8 mouse cellular contexts compared by ENCODE assay signal in genomic region chr11:55460559-55461018, GRCm38 (mm10). TPM values are rescaled to one million over a fixed set of nuclear protein-coding genes. Genes with fewer than 3 reads are reported as not detected.
DNase-seq lines count a peak whose midpoint lies in the region; ATAC-seq lines count a peak whose summit lies in the region.

No protein-coding gene starts in this region.

- peak overlapping the region; percentile 82 for H3K27ac ChIP-seq in brown adipose tissue, adult 24 weeks (replicated peaks; ENCODE audit: low read depth, low read length)
- peak overlapping the region; percentile 80 for H3K27ac ChIP-seq in liver, embryonic 13.5 days
- peak overlapping the region; percentile 68 for H3K27ac ChIP-seq in neural tube, embryonic 15.5 days (replicated peaks)

- H3K4me1 ChIP-seq in brown adipose tissue, adult 24 weeks (ENCODE audit: control insufficient read depth, insufficient read depth, insufficient read length, low read length), result peaks cover 15% of the 10 kb centered on the region
- peaks cover 42% of the 10 kb centered on the region for H3K4me1 ChIP-seq in liver, embryonic 13.5 days (replicated peaks)
- H3K4me1 ChIP-seq in neural tube, embryonic 15.5 days, result peaks cover 23% of the 10 kb centered on the region

- DNase-seq in frontal cortex, postnatal 10 days (ENCODE audit: low spot score in 2 of 2), result no peak
- DNase-seq in CD4-positive, CD25-positive, alpha-beta regulatory T cell, adult 2 months (ENCODE audit: low read depth, low spot score), result peak; percentile 49
- DNase-seq in heart, postnatal 25 days (ENCODE audit: low spot score), result peak; percentile 9
- DNase-seq in liver, embryonic 13.5 days, result peak; percentile 33
- DNase-seq in spleen, adult 18-20 months, result no peak

- intact Hi-C loops in heart, postnatal 25 days (cut with DNase I), result no loop called here

- peak overlapping the region; percentile 89 for H3K9ac ChIP-seq in liver, embryonic 13.5 days
- H3K9ac ChIP-seq in neural tube, embryonic 15.5 days (replicated peaks), result peak overlapping the region; percentile 71

- no peaks in the 10 kb centered on the region for H3K9me3 ChIP-seq in liver, embryonic 13.5 days (replicated peaks)
- no peaks in the 10 kb centered on the region for H3K9me3 ChIP-seq in neural tube, embryonic 15.5 days (replicated peaks)

- 1% methylated on average over 17 of the region's 17 CpGs for WGBS in liver, embryonic 13.5 days (ENCODE audit: insufficient replicate concordance)
- under 1% methylated on average over 17 of the region's 17 CpGs for WGBS in neural tube, embryonic 15.5 days

- peak; percentile 75 for ATAC-seq in frontal cortex, adult (ENCODE audit: low TSS enrichment)
- peak; percentile 21 for ATAC-seq in liver, embryonic 13.5 days (ENCODE audit: low read depth)
- peak; percentile 67 for ATAC-seq in neural tube, embryonic 15.5 days (ENCODE audit: low FRiP score)

- peaks cover 6% of the 10 kb centered on the region; the same call in 1 of the 2 replicates for H3K36me3 ChIP-seq in liver, embryonic 13.5 days
- H3K36me3 ChIP-seq in neural tube, embryonic 15.5 days, result no peaks in the 10 kb centered on the region

- peak overlapping the region; percentile 97 for H3K4me2 ChIP-seq in liver, embryonic 13.5 days
- H3K4me2 ChIP-seq in neural tube, embryonic 15.5 days, result peak overlapping the region; percentile 85

- peak overlapping the region; percentile 87 for H3K4me3 ChIP-seq in brown adipose tissue, adult 24 weeks (ENCODE audit: insufficient read depth, low read depth, low read length)
- peak overlapping the region; percentile 89 for H3K4me3 ChIP-seq in liver, embryonic 13.5 days (replicated peaks)
- H3K4me3 ChIP-seq in neural tube, embryonic 15.5 days (replicated peaks), result peak overlapping the region; percentile 70

- no peaks in the 10 kb centered on the region for H3K27me3 ChIP-seq in liver, embryonic 13.5 days
- no peaks in the 10 kb centered on the region for H3K27me3 ChIP-seq in neural tube, embryonic 15.5 days (replicated peaks)

RNA-seq across cellular contexts. Expression of gene Atox1, which starts 0.5 kb away (rescaled TPM):
- 386 and 509 TPM in 2 replicates for polyA plus RNA-seq in brown adipose tissue, adult 24 weeks (2012; ENCODE audit: insufficient read depth, insufficient read length, missing spikeins)
- total RNA-seq in heart, postnatal 25 days (2021), result 100 to 1,000 TPM; 113 to 124 TPM
- 184 and 205 TPM in 2 replicates for polyA plus RNA-seq in liver, embryonic 13.5 days (2015; fragmentation: Nextera tagmentation; extraction: Ambion mirVana)
- polyA plus RNA-seq in neural tube, embryonic 15.5 days (2015; fragmentation: Nextera tagmentation; extraction: Ambion mirVana), result 303 and 338 TPM in 2 replicates

RNA-seq across cellular contexts. Expression of gene G3bp1, which starts 8.9 kb away (rescaled TPM):
- polyA plus RNA-seq in brown adipose tissue, adult 24 weeks (2012; ENCODE audit: insufficient read depth, insufficient read length, missing spikeins), result 17.0 and 19.4 TPM in 2 replicates
- total RNA-seq in heart, postnatal 25 days (2021), result 10 to 100 TPM; 39.7 to 42.8 TPM
- polyA plus RNA-seq in liver, embryonic 13.5 days (2015; fragmentation: Nextera tagmentation; extraction: Ambion mirVana), result 96.5 and 114 TPM in 2 replicates
- polyA plus RNA-seq in neural tube, embryonic 15.5 days (2015; fragmentation: Nextera tagmentation; extraction: Ambion mirVana), result 91.5 and 115 TPM in 2 replicates

RNA-seq across cellular contexts. Expression of gene Sparc, which starts 37.6 kb away (rescaled TPM):
- polyA plus RNA-seq in brown adipose tissue, adult 24 weeks (2012; ENCODE audit: insufficient read depth, insufficient read length, missing spikeins), result 730 and 804 TPM in 2 replicates
- total RNA-seq in heart, postnatal 25 days (2021), result 100 to 1,000 TPM; 785 to 951 TPM
- polyA plus RNA-seq in liver, embryonic 13.5 days (2015; fragmentation: Nextera tagmentation; extraction: Ambion mirVana), result 150 and 155 TPM in 2 replicates
- 747 and 833 TPM in 2 replicates for polyA plus RNA-seq in neural tube, embryonic 15.5 days (2015; fragmentation: Nextera tagmentation; extraction: Ambion mirVana)

Comparison
In these comparisons a context has a peak if more than half of its experiments do, and no peak if none do; other contexts are left out.
1. ATAC-seq: peak in every context shown above with its lines; median percentile 75 in frontal cortex, adult; 67 in neural tube, embryonic 15.5 days; 21 in liver, embryonic 13.5 days.
2. DNase-seq: peak in CD4-positive, CD25-positive, alpha-beta regulatory T cell, adult 2 months (single experiment), heart, postnatal 25 days (single experiment) and liver, embryonic 13.5 days (single experiment); none in frontal cortex, postnatal 10 days (0 of 2) and spleen, adult 18-20 months (0 of 2).
3. Peak in every context shown above with its lines, with median percentiles within 50 percentile points of each other: H3K27ac ChIP-seq and H3K4me3 ChIP-seq.